26 mouse cellular contexts compared by ENCODE assay signal in genomic region chr13:44040640-44041039, GRCm38 (mm10).
"Had no signal": no experiment of that assay in that cellular context is flagged by ENCODE, and none has a peak within 500 bp of the region (broad histone marks: within the 10 kb centered on the region; RNA-seq: fewer than 3 reads in every experiment).

No protein-coding gene starts in this region.

- H3K4me2 ChIP-seq: heart, embryonic 12.5 days; hindbrain, embryonic 12.5 days; hindbrain, embryonic 14.5 days; intestine, embryonic 15.5 days; kidney, embryonic 15.5 days; limb, embryonic 12.5 days; liver, embryonic 11.5 days; liver, embryonic 13.5 days; liver, embryonic 15.5 days had no signal

- H3K9ac ChIP-seq: heart, embryonic 12.5 days; hindbrain, embryonic 12.5 days; hindbrain, embryonic 14.5 days; intestine, embryonic 15.5 days; kidney, embryonic 15.5 days; limb, embryonic 12.5 days; liver, embryonic 13.5 days; liver, embryonic 15.5 days; liver, postnatal 0 days had no signal

- H3K4me1 ChIP-seq: liver, embryonic 13.5 days; liver, embryonic 15.5 days had no signal

- ATAC-seq: hindbrain, embryonic 16.5 days; inflammation-experienced regulatory T-cells, adult 6 months; intestine, embryonic 15.5 days; intestine, postnatal 0 days; liver, postnatal 0 days had no signal

- H3K9me3 ChIP-seq: heart, embryonic 10.5 days; heart, embryonic 12.5 days; hindbrain, embryonic 10.5 days; hindbrain, embryonic 12.5 days; intestine, embryonic 15.5 days; kidney, embryonic 15.5 days; limb, embryonic 10.5 days; limb, embryonic 12.5 days; liver, embryonic 13.5 days; liver, embryonic 15.5 days had no signal

- DNase-seq: gastrocnemius, adult 2 months; gastrocnemius, postnatal 10 days; gastrocnemius, postnatal 25 days; heart, adult 2 months; kidney, adult 9 months; kidney, postnatal 10 days; kidney, postnatal 36 days; liver; liver, embryonic 13.5 days; liver, postnatal 0 days had no signal

- H3K36me3 ChIP-seq: heart, embryonic 10.5 days; heart, embryonic 12.5 days; hindbrain, embryonic 10.5 days; hindbrain, embryonic 12.5 days; intestine, embryonic 15.5 days; kidney, embryonic 15.5 days; limb, embryonic 10.5 days; limb, embryonic 12.5 days; liver, embryonic 13.5 days; liver, embryonic 15.5 days had no signal

- H3K27ac ChIP-seq: gastrocnemius, adult 2 months; heart, embryonic 10.5 days; hindbrain, embryonic 10.5 days; hindbrain, embryonic 12.5 days; hindbrain, embryonic 14.5 days; intestine, embryonic 15.5 days; layer of hippocampus, adult 2 months; left cerebral cortex, adult 2 months; limb, embryonic 10.5 days; limb, embryonic 12.5 days; liver, embryonic 13.5 days; liver, embryonic 15.5 days had no signal

- H3K27me3 ChIP-seq: heart, embryonic 12.5 days; intestine, embryonic 15.5 days; kidney, embryonic 15.5 days; liver, embryonic 13.5 days; liver, embryonic 15.5 days had no signal

- H3K4me3 ChIP-seq: gastrocnemius, adult 2 months; heart, adult 2 months; heart, embryonic 10.5 days; heart, embryonic 12.5 days; hindbrain, embryonic 10.5 days; hindbrain, embryonic 12.5 days; intestine, embryonic 15.5 days; kidney, embryonic 15.5 days; layer of hippocampus, adult 2 months; left cerebral cortex, adult 2 months; limb, embryonic 10.5 days; limb, embryonic 12.5 days; liver, embryonic 13.5 days; liver, embryonic 15.5 days had no signal
